Mouse (Mus musculus) neutrophil, adult 5-6 weeks (primary cell): Measurements from ENCODE around the gene Smpx. TPM values are rescaled to one million over a fixed set of nuclear protein-coding genes. Genes with fewer than 3 reads are reported as not detected.

ENCODE experiments used
- ATAC-seq: fragments of 151-379, 151-347 bp; 2 replicates; pipeline ENCODE4 v1.8.0; 2017; ENCODE audit warnings: mild to moderate bottlenecking, moderate TSS enrichment; ENCODE audit not compliant: insufficient number of reproducible peaks, poor library complexity, low FRiP score, severe bottlenecking; ENCODE audit errors: extremely low read depth
- total RNA-seq: library from RNA; stranded (forward); fragments of 200-1000 nt; gene quantifications from 2 replicates; pipeline ENCODE4 v1.2.3, GENCODE M21; 2017

The Smpx gene
- total RNA-seq: not detected in 2 replicates

DNA sequence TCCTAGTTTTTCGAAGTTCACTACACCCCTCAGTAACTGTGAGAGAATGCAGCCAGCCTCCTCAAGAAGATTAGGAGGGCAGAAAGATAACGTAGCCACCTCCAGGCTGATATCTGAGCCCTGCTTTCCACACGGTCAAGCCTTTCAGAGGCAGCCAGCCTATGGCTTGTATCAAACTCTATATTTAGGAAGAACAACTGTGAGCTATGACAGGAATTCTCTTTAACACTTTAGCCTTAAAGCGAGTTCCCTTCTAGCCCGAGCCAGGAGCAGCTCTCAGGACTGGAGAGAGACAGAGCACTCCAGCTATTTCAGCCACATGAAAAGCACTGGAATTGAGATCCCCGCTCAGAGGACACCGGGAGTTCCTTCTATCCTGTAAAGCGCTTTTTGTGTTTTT lies at the start of gene Smpx:
Smpx (plus strand) TSS at position 49 of the 400 bp plus-strand sequence.
- ATAC-seq: no peak

- ATAC-seq: no peak
Observed at GRCm38 (mm10) chrX:157655047-157655446, 43.7 kb upstream of the Smpx start.

DNA sequence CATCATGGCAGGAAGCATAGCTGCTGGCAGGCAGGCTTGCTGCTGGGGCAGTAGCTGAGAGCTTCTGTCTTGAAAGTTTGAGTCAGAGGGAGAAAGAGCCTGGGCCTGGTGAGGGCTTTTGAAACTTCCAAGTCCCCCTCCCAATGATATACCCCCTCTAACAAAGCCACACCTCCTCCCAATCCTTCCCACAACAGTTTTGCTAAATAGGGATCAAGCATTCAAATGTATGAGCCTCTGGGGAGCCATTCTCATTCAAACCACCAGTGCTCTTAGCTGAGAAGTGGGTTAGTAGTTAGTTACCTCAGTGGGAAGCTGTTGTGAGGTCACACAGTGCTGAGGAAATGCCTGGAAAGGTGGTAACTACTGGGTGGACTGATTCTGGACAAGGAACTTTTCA lies 41.4 kb upstream of the Smpx start:
- ATAC-seq: no peak

DNA sequence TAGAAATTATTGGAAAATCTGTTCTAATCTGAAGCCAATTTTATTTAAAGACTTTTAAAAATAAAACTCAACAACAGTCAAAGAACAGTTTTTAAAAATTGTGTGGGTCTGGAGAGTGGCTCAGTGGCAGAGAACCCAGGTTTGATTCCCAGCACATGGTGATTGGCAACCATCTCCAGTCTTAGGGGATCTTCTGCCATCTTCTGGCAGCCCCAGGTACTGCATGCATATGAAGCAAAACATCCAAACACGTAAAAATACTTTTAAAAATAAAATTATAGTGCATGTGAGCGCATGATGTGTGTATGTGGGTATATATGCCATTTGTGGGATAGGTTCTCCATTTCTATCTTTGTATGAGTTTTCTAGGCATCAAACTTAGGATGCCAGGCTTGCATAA lies 26.9 kb upstream of the Smpx start:
- no peak for ATAC-seq

DNA sequence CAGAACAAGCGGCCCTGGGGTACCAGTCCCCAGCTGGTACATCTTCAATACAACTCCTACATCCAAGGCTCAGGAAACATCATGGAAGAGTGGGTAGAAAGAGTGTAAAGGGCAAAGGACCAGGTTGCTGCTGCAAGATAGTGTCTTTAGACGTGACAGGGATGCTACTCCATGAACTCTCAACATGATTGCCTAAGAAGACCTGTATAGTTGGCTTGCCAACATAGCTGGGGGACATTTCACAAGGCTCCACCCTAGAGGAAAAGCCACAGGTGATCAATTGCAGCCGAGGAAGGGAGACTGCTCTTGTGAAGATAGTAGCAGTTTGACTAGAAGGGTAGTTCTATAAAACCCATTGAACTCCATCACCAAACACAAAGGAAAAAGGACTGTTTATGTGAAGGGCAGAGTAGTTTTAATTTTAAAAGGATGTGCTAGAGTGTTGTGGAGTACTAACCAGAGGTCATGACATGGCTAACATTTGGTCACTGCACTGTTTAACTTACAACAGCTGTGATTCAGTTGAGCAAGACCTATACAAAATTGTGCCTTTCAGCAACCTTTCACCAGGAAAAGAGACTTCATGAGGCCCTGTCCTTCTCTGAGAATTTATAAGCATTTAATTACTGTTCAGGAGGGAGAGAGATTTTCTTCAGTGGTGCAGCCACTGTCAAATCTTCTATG lies 23.9 kb upstream of the Smpx start:
- no peak for ATAC-seq

GRCm38 (mm10) chrX:157691186-157691585 lies 7.5 kb upstream of the Smpx start:
- ATAC-seq: no peak

DNA sequence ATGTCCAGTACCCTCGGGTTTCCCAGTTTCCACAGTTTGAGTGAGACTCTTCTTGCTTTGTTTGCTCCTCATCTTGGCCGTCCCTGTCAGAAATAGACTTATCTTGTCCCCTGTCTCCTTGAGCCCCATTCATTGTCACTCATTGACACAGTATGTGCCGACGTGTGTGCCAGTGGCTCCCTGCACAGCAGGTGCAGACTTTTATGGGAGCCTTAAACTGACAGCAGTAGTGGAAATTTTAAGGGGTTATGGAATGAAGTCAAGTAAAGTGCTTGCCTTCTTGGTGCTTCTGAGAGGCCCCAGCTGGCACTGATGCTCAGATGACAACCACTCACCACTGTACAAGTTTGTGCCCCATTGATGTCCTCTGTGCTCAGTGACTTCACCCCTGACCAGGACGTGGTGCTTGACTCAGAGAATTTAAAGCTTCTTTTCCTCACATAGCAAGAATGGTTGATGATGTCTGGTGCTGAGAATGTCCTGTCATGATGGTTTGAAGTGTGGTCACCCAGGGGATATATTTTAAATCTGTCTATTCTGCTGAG lies 1.0 kb upstream of the Smpx start:
- no peak for ATAC-seq

GRCm38 (mm10) chrX:157707236-157707635 lies 8.5 kb downstream of the Smpx start:
- no peak for ATAC-seq

DNA sequence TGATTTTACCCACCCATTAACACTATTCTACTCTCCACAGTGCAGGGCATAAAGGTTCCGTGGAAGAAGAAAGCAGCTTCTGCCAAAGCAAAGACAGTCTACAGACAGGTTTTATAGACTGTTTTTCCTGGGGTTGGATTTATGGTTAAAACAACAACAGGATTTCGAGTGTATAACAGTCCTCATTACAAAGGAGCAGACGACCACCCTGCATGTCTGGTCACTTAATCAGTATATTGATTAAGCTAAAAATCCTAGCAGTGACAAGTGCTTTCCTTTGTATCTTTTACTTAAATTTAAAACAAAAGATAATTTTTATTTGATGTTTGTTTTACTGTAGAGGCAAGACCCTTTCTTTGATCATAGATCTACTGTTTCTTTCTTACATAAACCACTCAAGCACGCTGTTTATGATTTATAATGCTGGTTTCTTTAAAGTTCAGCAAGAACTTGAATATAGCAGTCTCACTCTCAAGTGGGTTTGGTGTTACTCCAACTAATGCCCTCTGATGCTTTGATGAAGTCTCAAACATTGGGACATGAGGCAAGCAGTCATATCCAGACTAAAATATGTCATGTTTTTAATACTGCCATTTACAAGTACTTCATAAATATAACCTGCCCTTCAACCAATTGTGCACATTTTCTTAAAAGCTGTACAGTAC lies 10.0 kb downstream of the Smpx start:
- no peak for ATAC-seq

DNA sequence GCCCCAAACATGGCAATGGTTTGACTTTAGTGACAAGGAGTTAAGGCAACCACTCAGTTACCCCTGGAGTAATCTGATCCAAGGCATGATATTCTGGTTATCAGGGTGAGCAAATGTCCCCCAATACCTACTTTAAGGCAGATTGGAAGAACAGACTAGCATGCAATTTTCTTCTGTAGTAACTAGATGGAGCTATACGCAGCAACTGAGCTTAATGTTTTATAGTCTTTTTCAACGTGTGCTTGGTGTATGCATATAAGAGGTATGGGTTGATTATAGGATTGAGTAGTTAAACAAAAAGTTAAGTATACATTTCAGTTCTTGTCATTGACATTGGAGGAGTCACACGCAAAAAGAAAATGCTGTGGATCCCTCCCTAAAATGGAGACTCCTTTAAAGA lies 21.2 kb downstream of the Smpx start:
- ATAC-seq: no peak

DNA sequence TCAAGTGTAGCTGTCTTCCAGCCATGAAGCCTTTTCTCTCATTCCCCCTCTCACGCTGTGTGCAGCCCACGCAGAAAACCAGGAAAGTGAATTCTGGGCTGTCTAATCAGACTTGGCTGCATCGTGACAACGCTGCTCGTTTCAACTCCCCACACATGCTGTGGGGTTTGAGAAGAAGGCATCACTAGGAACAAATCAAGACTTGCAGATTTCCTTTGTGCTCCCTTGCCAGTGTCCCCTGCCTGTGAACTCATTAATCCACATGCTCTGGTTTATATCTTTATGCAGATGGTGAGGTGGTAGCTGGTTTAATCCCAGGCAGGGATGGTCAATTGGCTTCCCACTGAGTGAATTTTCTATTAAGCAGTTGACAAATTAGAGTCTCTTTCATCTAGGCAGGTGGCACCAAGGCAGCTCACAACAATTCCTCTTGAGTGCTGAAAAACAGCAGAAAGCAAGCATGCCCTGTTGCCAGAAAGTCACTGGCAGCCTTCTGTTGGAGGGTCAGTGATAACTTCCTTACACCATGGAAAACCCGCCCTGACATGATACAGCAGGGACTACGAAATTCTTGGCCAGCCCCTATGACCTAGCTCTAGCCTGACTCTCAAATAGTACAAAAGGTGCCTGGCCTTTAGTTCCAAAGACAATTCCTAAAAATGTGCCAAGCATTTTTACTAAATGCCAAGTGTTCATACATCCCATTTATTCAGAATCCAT lies 32.1 kb downstream of the Smpx start:
- ATAC-seq: no peak

DNA sequence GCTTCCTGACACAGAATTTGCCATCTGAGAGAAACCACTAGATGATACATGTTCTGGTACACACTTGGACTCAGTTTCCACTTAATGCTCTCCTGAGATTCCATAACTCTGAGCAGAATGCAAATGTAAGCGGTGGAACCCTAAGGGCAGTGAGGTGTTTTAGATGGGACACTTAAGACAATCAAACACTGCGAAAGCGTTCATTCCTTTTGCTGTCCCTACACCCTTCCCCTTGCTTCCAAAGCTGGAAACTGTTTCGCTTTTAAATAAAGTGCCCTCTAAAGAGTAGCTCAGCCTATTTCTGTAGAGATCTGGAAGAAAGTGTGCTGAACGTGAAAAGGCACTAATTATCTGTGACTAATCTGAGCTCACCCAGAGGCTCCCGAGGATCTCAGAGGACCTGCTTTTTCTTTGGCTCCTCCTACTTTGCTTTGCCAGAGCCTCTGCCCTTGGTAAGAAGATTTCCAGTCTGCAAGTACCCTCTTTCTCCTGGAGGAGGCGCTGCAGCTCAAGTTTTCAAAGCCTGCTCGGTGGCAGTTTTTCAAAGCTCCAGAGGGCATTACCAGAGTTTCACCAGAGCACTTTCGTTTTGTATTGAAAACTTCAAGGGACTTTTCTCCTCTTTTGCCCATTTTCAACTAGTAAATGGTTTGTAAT lies 33.1 kb downstream of the Smpx start:
- no peak for ATAC-seq

DNA sequence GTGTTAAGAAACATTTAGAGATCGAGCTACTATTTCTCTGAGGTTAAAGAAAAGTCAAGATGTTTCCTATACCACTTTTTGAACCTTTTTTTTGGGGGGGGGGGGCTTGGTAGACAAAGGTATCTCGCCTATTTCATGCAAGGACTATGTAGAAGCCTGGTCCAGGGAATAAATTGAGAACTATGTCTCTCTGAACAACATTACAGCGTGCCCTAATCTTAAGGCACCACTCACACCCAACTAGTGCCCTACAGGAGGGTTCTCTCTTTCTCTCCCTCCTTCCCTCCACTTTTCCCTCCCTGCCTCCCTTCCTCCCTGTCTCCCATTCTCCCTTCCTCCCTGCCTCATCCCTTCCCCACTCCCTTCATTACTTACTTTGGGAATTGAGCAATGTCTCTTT lies 33.6 kb downstream of the Smpx start:
- ATAC-seq: no peak

- ATAC-seq: no peak
Observed at GRCm38 (mm10) chrX:157733836-157734235, 35.1 kb downstream of the Smpx start.

DNA sequence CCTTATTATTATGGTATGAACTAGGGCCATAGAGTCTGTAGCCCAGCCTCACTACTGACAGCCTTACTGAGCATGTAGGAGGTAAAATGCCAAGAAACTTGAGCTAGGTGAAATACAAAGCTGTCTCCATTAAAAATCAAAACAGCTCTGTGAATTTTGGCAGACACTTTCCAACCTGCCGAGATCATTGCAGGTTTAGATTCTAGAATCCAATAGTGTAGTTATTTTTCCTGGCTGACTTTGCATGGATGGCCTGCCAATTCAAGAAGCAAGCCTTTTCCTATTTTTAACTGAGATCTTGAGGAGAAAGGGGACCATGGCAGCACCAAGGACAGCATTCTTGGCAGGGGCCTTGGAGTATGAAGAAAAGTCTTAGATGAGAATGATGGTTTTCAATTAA lies 35.6 kb downstream of the Smpx start:
- ATAC-seq: no peak

DNA sequence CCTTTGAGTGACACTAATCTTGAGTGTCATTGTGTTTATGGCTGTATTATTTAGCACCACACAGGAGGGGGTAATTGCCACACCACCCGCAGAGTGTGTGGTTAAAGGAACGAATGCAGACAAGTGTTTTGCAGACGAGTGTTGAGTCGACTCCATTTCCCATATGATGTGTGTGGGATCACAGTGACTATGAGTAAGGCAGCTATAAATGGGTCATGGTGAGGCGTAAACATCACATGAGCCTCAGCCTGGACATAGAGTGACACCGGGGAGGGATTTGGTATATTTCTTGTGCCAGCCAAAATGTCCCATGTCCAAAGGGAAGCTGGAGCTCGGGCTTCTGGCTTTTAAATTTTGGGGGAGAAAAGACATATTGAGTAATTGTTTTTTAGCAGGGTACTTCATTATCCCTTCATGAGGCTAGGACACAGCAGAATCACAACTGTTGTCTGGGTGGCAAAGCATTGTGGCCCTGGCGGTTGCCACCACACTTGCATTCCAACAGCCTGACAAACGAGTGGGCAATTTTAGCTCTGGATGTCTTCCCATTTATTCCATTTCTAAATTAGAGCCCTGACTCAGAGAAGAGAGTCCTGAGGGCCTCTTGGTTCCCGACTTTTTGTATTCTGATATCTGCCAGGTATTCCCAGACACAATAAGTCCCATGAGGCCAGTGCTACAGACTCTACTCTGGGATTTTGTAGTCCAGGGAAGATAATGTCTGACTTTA lies 49.3 kb downstream of the Smpx start:
- ATAC-seq: no peak

GRCm38 (mm10) chrX:157754559-157754958 lies 55.8 kb downstream of the Smpx start:
- ATAC-seq: no peak

DNA sequence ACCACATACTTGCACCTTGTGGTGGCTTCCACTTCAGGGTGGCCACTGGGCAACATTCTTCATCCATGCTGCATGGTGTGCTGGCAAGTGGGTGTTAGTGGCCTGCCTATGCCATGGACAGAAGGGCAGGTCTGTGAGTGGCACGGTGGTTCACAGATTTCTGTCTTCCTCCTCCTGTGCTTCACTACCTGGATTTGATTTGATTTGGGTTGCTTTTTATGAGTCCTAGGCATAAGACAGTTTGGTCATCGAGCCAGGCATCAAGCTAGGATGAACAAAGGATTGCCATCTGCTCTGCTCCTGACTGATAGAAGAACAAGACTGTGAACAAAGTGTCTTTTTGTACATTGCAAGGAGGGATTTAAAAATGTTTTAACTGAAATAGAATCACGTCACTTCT lies 63.8 kb downstream of the Smpx start:
- no peak for ATAC-seq

- ATAC-seq: no peak
Observed at GRCm38 (mm10) chrX:157801669-157802068, 103.0 kb downstream of the Smpx start.
